Mouse (Mus musculus) liver, embryonic 13.5 days (tissue): ENCODE measurements at regions not wholly inside any gene's neighbourhood (a gene's known extent, or its start where the extent isn't known, plus 50 kb on each side); places are given as distances from the start of the nearest gene placed in this dataset.

Experiments
- ATAC-seq: fragments of 200-750 bp; cut with Nextera tagmentation; 2 replicates; pipeline ENCODE4 v1.8.0; 2017; ENCODE audit warnings: low read depth, mild to moderate bottlenecking, moderate number of reproducible peaks, moderate library complexity
- DNase-seq: peaks from one replicate; pipeline ENCODE4 v3.0.0; 2022
- H3K27ac ChIP-seq: fragments of 300-500 bp; sonication (generic); 2 replicates; pipeline ENCODE4 v1.5.1; 2015; ENCODE audit warnings: moderate library complexity, mild to moderate bottlenecking, inconsistent platforms
- H3K27me3 ChIP-seq: fragments of 300-500 bp; sonication (generic); 2 replicates; pipeline ENCODE4 v1.6.1; 2015; ENCODE audit warnings: mild to moderate bottlenecking, inconsistent platforms
- H3K36me3 ChIP-seq: fragments of 300-500 bp; sonication (generic); 2 replicates; pipeline ENCODE4 v1.6.1; 2015; ENCODE audit warnings: mild to moderate bottlenecking, inconsistent platforms
- H3K4me1 ChIP-seq: fragments of 300-500 bp; sonication (generic); replicated peaks from 2 replicates; pipeline ENCODE4 v1.6.1; 2015; ENCODE audit warnings: inconsistent platforms
- H3K4me2 ChIP-seq: fragments of 300-500 bp; sonication (generic); 2 replicates; pipeline ENCODE4 v1.6.1; 2015; ENCODE audit warnings: inconsistent platforms, mild to moderate bottlenecking, moderate library complexity
- H3K4me3 ChIP-seq: fragments of 300-500 bp; sonication (generic); replicated peaks from 2 replicates; pipeline ENCODE4 v1.5.1; 2015; ENCODE audit warnings: mild to moderate bottlenecking, inconsistent platforms
- H3K9ac ChIP-seq: fragments of 300-500 bp; sonication (generic); 2 replicates; pipeline ENCODE4 v1.6.1; 2015; ENCODE audit warnings: mild to moderate bottlenecking, inconsistent platforms
- H3K9me3 ChIP-seq: fragments of 300-500 bp; sonication (generic); replicated peaks from 2 replicates; pipeline ENCODE4 v1.6.1; 2016; ENCODE audit warnings: inconsistent platforms
- WGBS: fragments of 180-500 bp; shearing (Covaris S2); methylation state at CpG from one replicate; pipeline ENCODE4 v1.1.7; 2015; ENCODE audit not compliant: insufficient replicate concordance; 5-methylcytosine and 5-hydroxymethylcytosine counted together

- Histone ChIP-seq H3K9me3 (peaks cover 33% of the 10 kb centered on the region), H3K4me1 (no peaks in the 10 kb centered on the region), H3K27ac (no peak overlapping the region), H3K9ac (no peak overlapping the region), H3K36me3 (no peaks in the 10 kb centered on the region), H3K4me3 (no peak overlapping the region), H3K27me3 (no peaks in the 10 kb centered on the region), H3K4me2 (no peak overlapping the region)
- WGBS = 56% methylated on average over 9 of the region's 9 CpGs
- no peak for DNase-seq
- ATAC-seq = no peak
These were observed 212.2 kb upstream of the Kcnab2 start for GRCm38 (mm10) chr4:152689831-152690230.

- no peaks in the 10 kb centered on the region for H3K36me3 ChIP-seq
- H3K9ac ChIP-seq = no peak overlapping the region
- H3K4me1 ChIP-seq = no peaks in the 10 kb centered on the region
- peaks cover 49% of the 10 kb centered on the region for H3K9me3 ChIP-seq
- no peak overlapping the region for H3K4me3 ChIP-seq
- H3K27ac ChIP-seq = no peak overlapping the region
- no peak for DNase-seq
- no peak overlapping the region for H3K4me2 ChIP-seq
- H3K27me3 ChIP-seq = no peaks in the 10 kb centered on the region
- no peak for ATAC-seq
- WGBS = 53% methylated on average over 12 of the region's 12 CpGs
These were observed 208.9 kb upstream of the Kcnab2 start for GRCm38 (mm10) chr4:152686509-152687081.

DNA sequence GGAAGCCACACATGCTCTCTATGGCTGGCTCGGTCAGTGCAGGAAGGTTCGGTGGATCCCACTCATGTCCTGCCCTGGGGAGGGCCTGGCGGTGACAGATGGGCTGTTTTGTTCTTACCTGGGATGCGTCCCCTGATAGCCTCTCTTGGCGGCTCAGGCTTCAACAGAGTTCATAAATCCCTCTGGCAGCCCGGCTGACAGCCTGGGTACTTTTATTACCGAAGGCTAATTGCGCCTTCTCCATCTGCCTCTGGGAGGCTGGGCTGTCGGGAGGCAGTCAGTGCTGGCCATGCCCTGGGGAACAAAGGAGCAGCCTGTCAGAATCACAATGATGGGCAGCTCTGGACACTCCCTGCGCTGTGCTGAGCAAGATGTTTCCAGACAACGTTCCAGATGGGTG, 196.5 kb upstream of the Kcnab2 start:
- no peaks in the 10 kb centered on the region for H3K27me3 ChIP-seq
- DNase-seq (no peak), ATAC-seq (no peak)
- no peaks in the 10 kb centered on the region for H3K36me3 ChIP-seq
- H3K9me3 ChIP-seq = peaks cover 39% of the 10 kb centered on the region; the same call in 1 of the 2 replicates
- H3K4me3 ChIP-seq = no peak overlapping the region
- 41% methylated on average over 11 of the region's 11 CpGs for WGBS
- no peak overlapping the region for H3K9ac ChIP-seq
- no peaks in the 10 kb centered on the region for H3K4me1 ChIP-seq
- no peak overlapping the region for H3K27ac ChIP-seq
- no peak overlapping the region for H3K4me2 ChIP-seq

- WGBS = 30% methylated on average over 8 of the region's 8 CpGs
- no peaks in the 10 kb centered on the region for H3K27me3 ChIP-seq
- H3K4me3 ChIP-seq = no peak overlapping the region
- no peak for ATAC-seq
- no peak overlapping the region for H3K4me2 ChIP-seq
- no peak overlapping the region for H3K9ac ChIP-seq
- no peaks in the 10 kb centered on the region for H3K36me3 ChIP-seq
- H3K4me1 ChIP-seq = no peaks in the 10 kb centered on the region
- peaks cover 49% of the 10 kb centered on the region; the same call in 1 of the 2 replicates for H3K9me3 ChIP-seq
- H3K27ac ChIP-seq = no peak overlapping the region
- DNase-seq = no peak
These were observed 185.8 kb upstream of the Kcnab2 start for GRCm38 (mm10) chr4:152663482-152663881.

- Histone ChIP-seq H3K27me3 (no peaks in the 10 kb centered on the region), H3K4me3 (no peak overlapping the region), H3K4me1 (no peaks in the 10 kb centered on the region), H3K27ac (no peak overlapping the region), H3K4me2 (no peak overlapping the region), H3K36me3 (no peaks in the 10 kb centered on the region), H3K9me3 (peaks cover 51% of the 10 kb centered on the region; the same call in 1 of the 2 replicates), H3K9ac (no peak overlapping the region)
- 77% methylated on average over 12 of the region's 12 CpGs for WGBS
- ATAC-seq = no peak
- DNase-seq = no peak
These were observed 185.4 kb upstream of the Kcnab2 start for GRCm38 (mm10) chr4:152663069-152663468.

DNA sequence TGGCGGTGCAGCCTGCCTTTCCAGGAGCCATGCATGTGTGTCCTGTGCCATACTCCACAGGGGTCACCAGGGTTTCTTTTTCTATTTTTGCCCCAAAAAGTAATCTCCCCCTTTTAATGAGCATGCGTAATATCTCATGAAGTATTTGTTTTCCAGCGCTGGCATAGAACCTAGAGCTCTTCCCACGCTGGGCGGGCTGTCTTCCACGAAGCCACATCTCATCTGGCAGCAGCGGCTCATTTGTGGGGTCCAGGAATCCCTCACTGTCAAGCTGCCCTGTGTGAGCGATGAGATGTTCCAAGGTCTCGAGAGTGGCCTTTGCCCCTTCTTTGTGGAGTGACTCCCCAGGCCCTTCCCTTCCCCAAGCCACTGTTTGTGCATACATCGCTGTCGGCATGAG, 184.8 kb upstream of the Kcnab2 start:
- H3K27ac ChIP-seq = no peak overlapping the region
- H3K4me2 ChIP-seq = no peak overlapping the region
- WGBS = 67% methylated on average over 11 of the region's 11 CpGs
- H3K27me3 ChIP-seq = no peaks in the 10 kb centered on the region
- DNase-seq (no peak), ATAC-seq (no peak)
- no peak overlapping the region for H3K9ac ChIP-seq
- no peaks in the 10 kb centered on the region for H3K36me3 ChIP-seq
- no peaks in the 10 kb centered on the region for H3K4me1 ChIP-seq
- no peak overlapping the region for H3K4me3 ChIP-seq
- peaks cover 51% of the 10 kb centered on the region; the same call in 1 of the 2 replicates for H3K9me3 ChIP-seq

DNA sequence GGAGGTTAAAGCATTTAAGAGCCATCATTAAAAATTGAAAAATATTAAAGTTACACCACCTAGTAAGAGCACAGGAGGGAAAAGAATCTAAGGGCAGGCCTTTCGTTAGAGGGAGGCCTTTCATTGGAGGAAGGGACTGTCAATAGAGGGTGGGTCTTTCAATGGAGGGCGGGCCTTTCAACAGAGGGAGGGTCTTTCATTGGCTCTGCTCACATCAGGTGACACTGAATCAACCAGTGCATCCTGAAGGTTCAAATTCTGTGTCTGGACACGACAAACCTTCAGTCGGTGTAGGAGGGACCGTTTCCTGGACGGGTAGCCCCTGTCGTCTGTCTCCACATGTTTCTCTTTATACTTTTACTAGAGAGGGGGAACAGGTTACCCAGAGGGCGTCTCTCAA, 172.5 kb upstream of the Kcnab2 start:
- no peaks in the 10 kb centered on the region for H3K36me3 ChIP-seq
- no peak overlapping the region for H3K9ac ChIP-seq
- no peak overlapping the region for H3K27ac ChIP-seq
- WGBS = 69% methylated on average over 8 of the region's 8 CpGs
- no peaks in the 10 kb centered on the region for H3K4me1 ChIP-seq
- DNase-seq (no peak), ATAC-seq (no peak)
- no peak overlapping the region for H3K4me3 ChIP-seq
- peaks cover 16% of the 10 kb centered on the region; the same call in 1 of the 2 replicates for H3K9me3 ChIP-seq
- no peak overlapping the region for H3K4me2 ChIP-seq
- H3K27me3 ChIP-seq = no peaks in the 10 kb centered on the region

DNA sequence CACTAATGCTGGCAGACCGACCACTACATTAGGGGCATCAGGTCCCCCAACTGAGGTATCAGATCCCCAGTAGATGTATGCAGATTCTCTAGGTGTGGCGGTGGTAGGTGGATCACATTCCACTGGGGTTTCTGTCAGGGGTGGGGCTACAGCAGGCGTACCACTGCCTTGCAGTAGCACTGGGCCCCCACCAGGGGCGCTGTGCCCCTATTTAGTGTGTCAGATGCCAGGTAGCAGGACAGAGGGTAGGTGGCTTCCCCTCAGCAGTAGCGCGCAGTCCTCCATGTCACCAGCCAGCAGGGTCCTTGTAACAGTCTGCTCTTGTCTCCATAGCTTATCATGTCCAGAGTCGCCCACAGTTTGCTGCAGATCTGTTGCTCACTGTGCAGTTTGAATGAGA, 169.9 kb upstream of the Kcnab2 start:
- no peak overlapping the region for H3K4me3 ChIP-seq
- H3K27me3 ChIP-seq = no peaks in the 10 kb centered on the region
- no peak overlapping the region for H3K4me2 ChIP-seq
- DNase-seq (no peak), ATAC-seq (no peak)
- WGBS = 49% methylated on average over 7 of the region's 7 CpGs
- H3K9ac ChIP-seq = no peak overlapping the region
- no peaks in the 10 kb centered on the region for H3K4me1 ChIP-seq
- peaks cover 16% of the 10 kb centered on the region; the same call in 1 of the 2 replicates for H3K9me3 ChIP-seq
- no peak overlapping the region for H3K27ac ChIP-seq
- no peaks in the 10 kb centered on the region for H3K36me3 ChIP-seq

GRCm38 (mm10) chr4:152647084-152647483, 169.4 kb upstream of the Kcnab2 start:
- H3K4me1 ChIP-seq = no peaks in the 10 kb centered on the region
- H3K27me3 ChIP-seq = no peaks in the 10 kb centered on the region
- WGBS = 81% methylated on average over 14 of the region's 14 CpGs
- H3K4me2 ChIP-seq = no peak overlapping the region
- peaks cover 16% of the 10 kb centered on the region; the same call in 1 of the 2 replicates for H3K9me3 ChIP-seq
- H3K4me3 ChIP-seq = no peak overlapping the region
- H3K36me3 ChIP-seq = no peaks in the 10 kb centered on the region
- H3K27ac ChIP-seq = no peak overlapping the region
- H3K9ac ChIP-seq = no peak overlapping the region
- no peak for ATAC-seq
- DNase-seq = no peak

DNA sequence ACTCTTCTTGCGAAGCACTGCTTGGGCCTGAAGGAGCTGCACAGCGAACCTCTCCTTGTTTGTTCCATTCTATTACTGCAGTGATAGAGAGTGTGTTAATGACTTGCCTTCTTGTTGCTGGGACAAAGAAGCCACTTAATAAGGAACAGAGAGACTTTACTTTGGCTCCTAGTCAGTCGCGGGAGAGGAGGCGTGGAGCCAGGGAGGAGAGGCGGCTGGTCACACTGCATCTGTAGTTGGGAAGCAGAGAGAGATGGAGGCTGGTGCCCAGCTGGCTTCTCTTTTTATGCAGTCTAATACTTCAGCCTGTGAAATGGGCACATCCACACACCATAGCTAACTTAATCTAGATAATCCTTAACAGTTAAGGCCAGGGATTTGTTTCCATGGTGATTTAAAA, 159.4 kb upstream of the Kcnab2 start:
- Histone ChIP-seq H3K4me2 (no peak overlapping the region), H3K9ac (no peak overlapping the region), H3K4me3 (no peak overlapping the region), H3K27ac (no peak overlapping the region), H3K4me1 (no peaks in the 10 kb centered on the region), H3K9me3 (no peaks in the 10 kb centered on the region), H3K36me3 (no peaks in the 10 kb centered on the region), H3K27me3 (no peaks in the 10 kb centered on the region)
- 69% methylated on average over 6 of the region's 6 CpGs for WGBS
- DNase-seq (no peak), ATAC-seq (no peak)

GRCm38 (mm10) chr4:152633896-152634295, 156.2 kb upstream of the Kcnab2 start:
- ATAC-seq (no peak), DNase-seq (no peak)
- H3K27ac ChIP-seq = no peak overlapping the region
- no peaks in the 10 kb centered on the region for H3K4me1 ChIP-seq
- H3K4me3 ChIP-seq = no peak overlapping the region
- no peaks in the 10 kb centered on the region for H3K9me3 ChIP-seq
- H3K27me3 ChIP-seq = no peaks in the 10 kb centered on the region
- no peaks in the 10 kb centered on the region for H3K36me3 ChIP-seq
- WGBS = 21% methylated on average over 6 of the region's 6 CpGs
- H3K4me2 ChIP-seq = no peak overlapping the region
- no peak overlapping the region for H3K9ac ChIP-seq

DNA sequence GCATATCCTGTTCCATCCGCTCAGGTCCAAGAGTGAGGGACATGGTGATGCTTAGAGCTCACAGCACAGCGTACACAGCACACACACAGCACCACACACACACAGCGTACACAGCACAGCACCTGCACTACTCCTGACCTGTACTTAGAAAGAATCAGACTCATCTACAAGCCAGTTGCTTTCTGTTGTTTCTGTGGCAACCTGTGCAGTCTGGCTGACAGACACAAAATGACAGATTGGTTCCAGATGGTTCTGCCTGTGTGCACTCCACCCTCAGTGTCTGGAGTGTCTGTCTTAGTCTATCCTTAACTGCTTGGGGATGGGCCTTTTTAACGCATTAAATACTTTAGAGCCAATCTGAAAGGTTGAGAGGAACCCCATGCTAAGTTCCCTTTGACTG, 150.4 kb upstream of the Kcnab2 start:
- H3K27me3 ChIP-seq = no peaks in the 10 kb centered on the region
- no peaks in the 10 kb centered on the region for H3K9me3 ChIP-seq
- WGBS = 61% methylated on average over 4 of the region's 4 CpGs
- ATAC-seq (no peak), DNase-seq (no peak)
- no peak overlapping the region for H3K27ac ChIP-seq
- no peak overlapping the region for H3K4me2 ChIP-seq
- no peak overlapping the region for H3K4me3 ChIP-seq
- no peak overlapping the region for H3K9ac ChIP-seq
- H3K4me1 ChIP-seq = no peaks in the 10 kb centered on the region
- H3K36me3 ChIP-seq = no peaks in the 10 kb centered on the region
